Mouse (Mus musculus): ENCODE results near the gene Cic.
A peak's percentile ranks its signal among the peaks of the same experiment; 100 is the strongest.
"Not testable (repeated sequence)": the region's sequence is repeated elsewhere in the genome, so short reads cannot be mapped to it uniquely, and the experiment has no call there.

Cic gene

DNA sequence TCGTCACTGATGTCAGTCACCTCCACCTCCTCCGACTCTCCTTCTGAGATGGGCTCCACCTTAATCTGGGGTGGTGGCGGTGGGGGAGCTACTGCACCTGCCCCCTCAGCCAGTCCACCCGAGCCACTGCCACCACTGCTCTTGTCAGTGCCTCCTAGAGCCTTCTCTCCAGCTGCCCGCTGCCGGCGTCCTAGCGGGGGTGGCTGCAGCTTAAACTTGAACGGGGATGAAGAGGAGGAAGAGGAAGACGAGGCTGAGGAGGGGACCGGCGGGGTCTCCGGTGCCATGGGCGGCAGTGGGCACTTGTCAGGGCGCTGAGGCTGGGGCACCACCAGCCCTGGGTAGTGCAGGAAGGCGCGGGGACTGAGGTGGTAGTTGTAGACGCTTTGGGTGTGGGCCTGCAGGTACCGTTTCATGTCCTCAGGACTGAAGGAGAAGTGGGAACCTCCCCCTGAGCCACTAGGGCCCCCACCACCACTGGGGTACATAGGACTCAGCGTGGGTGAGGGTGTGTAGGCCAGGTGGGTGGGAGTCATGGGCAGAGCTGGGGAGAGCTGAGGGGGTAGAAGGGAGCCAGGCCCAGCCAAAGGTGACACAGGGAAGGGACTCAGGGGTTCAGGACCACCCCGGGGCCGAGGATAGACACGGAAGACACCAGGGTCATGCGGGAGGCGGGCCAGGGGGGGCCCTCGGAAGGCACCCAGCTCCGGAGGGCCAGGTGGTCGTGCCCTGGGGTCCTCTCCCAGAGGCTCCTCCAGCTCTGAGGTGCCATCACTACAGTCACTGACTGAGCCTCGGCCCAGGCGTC, 22.7 kb upstream of the Cic start:
- no peak for DNase-seq (ENCODE audit: low spot score)

DNA sequence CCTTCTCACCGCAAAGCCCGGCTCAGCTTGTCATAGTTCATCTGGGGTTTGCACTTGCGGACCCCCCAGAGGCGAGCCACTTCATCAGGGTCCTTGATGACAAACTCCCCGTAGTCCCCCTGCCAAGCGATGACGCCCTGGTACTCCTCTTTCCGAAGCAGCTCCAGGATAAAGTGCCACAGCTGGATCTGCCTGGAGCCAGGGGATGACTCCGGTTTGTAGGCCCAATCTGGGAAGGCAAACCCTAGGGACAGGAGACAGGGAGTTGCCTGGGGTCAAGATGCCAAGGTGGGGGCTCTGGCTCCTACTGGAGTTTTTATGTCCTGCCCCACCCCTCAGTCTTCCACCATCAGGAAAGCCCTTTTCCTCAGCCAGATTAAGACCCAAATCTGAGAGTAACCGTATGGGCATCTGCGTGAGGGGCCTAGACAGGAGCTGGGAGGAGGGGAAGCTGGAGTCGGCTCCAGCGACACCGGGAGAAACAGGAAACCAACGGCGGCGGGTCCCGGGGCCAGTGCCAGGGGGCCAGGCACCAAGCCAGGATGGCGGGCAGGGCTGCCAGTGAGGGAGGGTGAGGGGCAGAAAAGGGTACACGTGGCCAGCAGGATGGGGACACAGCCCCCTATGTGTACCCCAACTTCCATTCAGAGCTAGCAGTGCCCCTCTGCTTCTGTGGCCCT, 21.3 kb upstream of the Cic start:
- no peak for DNase-seq (ENCODE audit: low spot score)

DNA sequence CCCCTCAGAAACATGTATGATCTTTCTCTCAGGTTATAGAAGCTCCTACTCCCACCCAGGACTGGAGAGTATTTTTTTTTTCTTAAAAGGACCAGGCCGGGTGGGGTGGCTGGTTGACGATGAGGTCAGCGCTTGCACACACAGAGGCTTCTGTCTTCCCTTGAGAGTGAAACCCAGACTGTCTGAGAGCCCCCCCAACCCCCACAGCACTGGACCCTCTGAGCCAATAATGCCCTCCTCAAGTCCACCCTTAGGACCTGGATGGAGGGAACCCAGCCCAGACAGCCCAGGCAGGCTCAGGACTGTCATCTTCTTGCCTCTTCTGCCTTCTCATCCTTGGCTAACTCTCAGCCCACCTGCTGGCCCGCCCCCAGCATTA, 20.8 kb upstream of the Cic start:
- DNase-seq (ENCODE audit: low spot score): no peak

DNA sequence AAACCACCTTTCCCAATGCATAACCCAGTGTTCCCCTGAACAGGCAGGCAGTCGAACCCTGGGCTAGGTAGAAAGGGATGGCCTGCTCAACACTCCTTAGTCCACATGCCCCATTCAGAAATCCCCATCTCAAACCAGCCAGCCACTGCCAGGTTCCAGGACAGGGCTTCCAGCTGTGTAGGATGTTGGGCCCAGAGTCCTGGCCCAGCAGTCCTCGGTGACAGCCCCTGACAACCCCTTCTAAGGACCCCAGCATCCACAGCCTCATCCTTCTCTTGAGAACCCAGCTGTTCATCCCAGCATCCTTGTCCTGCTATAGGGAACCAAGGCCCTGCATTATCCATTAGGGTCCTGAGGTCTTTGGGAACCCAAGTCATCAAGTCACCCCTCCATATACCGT, 20.0 kb upstream of the Cic start:
- DNase-seq (ENCODE audit: low spot score): no peak

DNA sequence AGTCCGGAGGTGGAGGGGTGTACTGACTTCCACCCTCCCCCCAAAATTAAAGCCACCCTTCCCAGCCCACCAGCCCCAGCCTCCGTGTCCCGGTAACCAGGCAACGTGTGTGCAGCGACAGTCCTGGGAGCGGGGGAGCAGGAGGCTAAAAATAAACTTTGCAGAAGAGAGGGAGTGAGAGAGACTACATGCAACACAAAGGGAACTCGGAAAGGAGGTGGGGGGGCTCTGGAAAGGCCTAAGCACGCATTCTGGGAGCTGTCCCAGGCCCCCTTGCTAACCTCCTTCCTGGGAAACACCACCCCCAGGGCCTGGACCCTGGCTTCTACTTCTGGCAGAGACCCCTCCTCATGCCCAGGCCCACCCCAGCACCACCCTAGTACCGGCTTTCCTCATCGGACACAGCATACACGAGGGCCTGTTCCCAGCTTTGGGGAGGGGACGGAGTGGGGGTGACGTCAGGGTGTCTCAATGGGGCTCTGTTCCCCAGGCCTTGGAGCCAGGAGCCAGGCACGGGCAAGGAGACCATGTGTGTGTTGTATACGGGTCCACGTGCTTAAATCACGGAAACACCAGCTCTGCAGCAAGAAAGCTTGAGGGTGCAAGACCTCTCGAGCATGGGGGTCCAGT, 19.4 kb upstream of the Cic start:
- no peak for DNase-seq (ENCODE audit: low spot score)

DNA sequence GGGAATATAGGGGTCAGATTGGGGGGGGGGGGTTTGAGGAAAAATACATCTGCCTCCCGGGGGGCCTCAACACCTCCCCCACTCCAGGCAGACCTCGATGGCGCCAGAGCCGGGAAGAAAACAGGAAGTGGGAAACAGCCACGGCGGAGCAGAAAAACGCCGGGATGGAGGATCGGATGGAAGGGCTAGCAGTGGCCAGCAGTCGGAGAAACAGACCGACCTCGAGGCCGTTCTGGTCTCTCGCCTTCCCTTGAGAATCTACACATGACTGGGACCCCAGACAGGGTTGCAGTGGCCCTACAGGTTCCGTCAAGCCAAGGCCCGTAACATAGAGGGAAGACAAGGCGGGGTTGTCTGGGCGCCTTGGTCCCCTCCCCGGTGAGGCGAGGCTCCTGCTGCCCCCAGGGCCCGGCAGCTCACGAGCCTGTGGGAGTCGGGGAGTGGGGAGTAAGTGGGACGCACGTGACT, 18.6 kb upstream of the Cic start:
- DNase-seq (ENCODE audit: low spot score): peak; percentile 52

DNA sequence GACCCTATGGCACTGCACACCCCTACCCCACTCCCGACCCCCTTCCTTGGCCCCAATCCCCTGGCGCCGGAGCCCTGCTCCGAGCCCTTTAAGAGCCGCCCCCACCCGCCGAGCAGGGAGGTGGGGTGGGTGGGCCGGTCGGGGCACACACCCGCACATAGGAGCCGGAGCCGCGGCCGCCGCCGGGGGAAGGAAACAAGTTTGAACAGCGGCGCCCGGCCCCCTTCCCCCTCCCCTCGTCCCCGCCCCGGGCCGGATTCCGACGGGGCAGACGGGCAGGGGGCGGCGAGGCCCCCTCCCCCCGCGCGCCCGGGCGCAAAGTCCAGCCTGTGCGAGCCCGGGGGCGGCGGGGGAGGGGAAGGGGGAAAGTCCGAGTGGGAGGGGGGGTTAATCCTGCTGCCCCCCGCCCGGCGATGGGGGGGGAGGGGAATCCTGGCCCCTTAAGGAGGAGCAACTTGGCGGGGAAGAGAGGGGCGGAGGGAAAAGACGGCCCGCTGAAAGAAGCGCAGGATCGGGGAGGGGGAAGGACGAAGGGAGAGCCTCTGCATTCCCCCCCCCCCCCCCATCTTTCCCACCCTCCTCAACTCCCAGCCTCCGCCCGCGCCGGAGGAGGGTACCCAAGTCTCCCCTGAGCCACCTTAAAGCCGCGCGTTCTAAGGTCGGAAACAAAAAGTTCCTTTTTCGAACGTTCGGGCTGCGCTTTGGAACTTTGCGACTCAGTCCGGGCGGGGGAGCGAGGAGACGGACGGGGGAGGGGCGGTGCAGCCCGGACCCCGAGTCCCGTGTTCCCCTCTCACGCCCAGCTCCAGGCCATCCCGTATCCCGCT, 18.0 kb upstream of the Cic start:
- peak; percentile 57 for DNase-seq (ENCODE audit: low spot score)

DNA sequence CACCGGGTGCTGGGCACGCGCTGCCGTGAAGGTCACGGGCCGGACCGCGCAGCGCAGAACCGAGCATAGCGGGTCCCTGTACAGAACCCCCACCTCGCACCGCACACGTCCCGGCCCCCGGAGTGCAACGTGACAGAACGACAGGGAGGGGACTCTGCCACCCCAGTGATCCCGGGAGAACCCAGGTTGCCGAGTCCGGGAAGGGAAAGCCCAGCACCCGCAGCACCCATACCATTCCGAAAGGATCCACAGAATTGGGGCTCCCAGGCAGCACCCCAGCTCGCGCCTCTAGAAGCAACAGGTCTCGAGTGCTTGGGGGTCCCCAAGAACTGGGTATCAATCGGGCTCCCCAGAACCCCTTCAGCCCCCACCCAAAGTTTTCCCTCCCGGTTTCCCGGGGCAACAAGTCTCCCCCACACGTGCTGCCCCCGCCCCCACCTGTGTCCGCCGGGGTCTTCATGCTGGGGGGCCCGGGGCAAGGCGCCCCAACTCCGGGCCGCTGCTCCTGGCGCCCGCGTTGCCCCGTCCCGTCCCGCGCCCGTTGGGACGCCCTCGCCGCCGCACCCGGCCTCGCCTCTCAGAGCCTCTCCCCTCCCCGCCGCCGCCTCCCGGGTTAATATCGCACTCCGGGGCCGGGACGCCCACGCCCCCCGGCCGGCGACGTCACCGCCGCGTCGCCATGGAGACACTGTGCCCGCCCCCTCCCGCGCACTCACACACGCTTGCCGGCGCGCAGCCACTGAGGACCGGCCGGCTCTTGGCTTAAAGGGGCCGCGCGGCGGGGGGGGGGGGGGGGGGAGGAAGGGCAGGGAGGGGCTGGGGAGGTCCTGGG, 17.1 kb upstream of the Cic start, which contains the start of gene Erf:
TSS of gene Erf (minus strand) at position 621 of the 832 bp plus-strand sequence.
- DNase-seq (ENCODE audit: low spot score): peak; percentile 94

DNA sequence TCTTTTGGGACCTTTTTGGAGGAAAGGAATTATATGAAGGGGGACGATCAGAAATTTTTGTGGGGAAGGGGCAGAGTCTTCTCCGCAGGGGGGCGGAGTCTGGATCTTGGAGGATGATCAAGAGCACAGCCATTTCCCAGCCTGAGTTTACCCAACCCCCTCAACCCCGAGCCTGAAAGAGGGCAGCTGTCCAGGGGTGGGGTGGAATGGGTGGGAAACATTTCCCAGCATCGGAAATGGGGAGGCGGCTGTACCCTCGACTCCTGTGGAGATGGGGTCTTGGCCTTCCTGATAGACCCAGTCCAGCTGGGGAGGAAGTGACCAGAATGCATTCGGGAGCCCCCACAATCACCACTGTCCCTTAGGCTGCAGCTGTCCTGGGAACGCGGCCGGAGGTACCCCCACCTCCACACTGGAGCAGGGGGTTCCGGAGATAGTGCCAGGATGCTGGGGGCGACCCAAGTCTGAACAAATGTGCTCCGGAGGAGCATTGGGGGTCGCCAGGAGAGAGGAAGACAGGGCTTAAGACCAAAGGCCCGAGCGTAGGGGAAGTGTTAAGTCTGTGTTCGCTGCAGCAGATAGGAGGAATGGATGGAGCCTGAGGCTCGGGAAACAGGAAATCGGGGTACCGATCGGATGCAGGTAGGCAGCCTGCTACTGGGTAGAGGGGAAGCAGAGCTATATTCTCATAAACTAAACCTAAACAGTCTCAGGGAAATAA, 16.3 kb upstream of the Cic start:
- DNase-seq (ENCODE audit: low spot score): peak; percentile 48

DNA sequence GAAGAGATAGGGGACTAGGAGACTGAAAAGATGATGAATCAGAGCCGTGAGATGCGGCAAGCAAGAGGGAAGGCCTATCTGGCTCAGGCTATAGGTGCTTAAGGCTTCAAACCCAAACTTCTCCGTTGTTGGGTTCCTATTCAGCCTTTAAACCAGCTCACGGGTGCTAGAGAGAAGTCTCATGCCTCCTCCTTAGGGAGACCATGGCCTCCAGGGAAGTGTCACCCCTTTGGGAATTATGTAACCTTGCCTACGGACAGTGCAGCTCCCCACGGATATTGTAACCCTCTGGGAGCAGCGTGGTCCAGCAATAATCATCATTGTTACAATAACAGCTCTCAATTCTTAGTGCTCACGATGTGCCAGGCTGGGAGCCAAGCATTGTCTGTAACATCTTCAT, 15.7 kb upstream of the Cic start:
- DNase-seq (ENCODE audit: low spot score): no peak

DNA sequence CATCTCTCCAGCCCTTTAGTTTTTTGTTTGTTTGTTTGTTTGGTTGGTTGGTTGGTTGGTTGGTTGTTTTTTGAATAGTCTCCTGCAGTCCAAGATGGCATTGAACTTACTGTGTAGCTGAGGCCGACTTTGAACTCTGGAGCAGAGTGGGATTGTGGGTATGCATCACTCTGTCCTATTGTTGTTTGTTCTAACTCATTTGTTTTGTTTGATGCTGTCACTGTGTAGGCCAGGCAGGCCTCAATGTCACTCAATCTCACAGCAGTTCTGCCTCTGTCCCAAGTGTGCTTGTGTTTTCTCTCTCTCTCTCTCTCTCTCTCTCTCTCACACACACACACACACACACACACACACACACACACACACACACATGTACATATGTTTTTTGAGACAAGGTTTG, 5.6 kb upstream of the Cic start:
- DNase-seq (ENCODE audit: low spot score): no peak

DNA sequence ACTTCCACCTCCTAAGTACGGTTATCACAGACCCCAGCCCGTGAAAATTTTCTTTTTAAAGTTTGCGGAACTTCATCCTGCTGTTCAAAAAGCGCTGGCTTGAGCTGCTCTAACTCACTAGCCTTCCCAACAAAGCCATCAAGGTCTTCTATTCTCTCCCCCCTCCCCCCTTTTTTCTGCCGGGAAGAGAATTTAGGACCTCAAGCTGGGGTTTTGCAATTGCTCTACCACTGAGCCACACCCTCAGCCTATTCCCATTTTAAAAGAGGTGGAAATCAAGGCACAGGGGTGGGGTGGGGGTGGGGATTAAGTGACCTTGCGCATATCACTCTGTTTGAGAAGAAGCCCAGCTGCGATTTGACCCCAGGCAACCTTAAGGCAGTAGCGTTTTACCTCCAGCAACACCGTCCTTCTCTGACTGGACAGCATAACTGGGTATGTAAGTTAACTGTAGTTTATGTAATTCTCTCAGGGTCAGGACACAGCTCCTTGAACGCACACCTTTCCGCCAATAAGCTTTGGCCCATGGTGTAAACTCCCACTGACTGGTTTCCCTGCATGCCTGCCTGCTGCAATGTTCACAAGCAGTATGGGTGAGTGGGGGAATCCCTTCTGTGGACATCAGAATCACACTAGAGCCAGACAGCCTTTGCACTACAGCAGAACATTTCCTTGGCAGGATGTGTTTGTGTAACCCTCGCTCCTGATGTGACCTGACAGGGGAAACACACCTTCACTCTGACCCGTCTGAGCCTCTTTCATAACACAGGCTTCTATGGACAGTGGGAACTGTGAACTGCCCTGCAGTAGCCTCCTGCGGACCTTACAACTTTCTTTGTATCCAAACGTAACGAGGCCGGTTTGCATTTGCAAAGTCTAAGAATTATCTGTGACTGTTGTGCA, 3.3 kb upstream of the Cic start:
- no peak for DNase-seq (ENCODE audit: low spot score)

DNA sequence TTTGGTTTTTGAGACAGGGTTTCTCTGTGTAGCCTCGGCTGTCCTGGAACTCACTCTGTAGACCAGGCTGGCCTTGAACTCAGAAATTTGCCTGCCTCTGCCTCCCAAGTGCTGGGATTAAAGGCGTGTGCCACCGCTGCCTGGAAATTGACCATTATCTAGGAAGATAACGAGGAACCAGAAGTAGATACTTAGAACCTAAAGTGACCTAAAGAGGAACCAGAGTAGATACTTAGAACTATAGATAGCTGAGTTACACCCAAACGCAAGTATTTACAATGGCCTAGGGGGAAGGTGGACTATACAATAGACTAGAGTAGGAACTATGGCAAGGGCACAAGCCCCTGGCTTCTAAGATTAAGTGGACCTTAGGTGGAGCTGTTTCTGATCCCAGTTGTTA, 1.8 kb upstream of the Cic start:
- DNase-seq (ENCODE audit: low spot score): not testable (repeated sequence)

DNA sequence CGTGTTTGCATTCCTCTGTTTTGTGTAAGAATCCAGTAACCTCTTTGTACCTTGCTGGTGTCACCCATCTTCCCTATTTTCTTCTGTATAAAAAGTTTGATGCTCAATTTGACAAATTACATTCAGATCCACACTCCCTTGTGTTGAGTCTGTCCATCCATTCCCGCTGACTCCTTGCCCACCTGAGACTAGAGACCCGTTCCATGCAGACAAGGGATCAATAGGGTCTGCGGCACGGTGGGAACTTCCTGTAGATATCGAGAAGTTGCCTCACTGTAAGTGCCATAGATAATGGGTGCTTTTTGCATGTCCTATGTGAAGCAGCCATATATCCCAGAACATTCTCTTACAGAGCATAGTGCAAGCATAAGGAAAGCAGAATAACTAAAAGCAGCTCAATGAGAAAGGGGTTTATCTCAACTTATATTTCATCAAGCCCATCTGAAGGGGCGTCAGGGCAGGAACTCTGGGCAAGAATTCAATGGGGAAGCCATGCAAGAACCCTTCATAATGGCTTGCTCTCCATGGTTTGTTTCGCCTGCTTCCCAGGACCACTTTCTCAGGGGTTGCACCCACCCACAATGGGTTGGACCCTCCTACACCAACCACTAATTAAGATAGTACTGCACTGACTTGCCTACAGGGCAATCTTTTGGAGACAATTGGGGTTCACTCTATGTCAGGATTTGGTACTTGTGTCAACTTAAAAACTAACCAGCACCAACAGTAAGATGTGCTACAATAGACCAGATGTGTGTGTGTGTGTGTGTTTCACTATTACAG, 1.1 kb upstream of the Cic start:
- no peak for DNase-seq (ENCODE audit: low spot score)

DNA sequence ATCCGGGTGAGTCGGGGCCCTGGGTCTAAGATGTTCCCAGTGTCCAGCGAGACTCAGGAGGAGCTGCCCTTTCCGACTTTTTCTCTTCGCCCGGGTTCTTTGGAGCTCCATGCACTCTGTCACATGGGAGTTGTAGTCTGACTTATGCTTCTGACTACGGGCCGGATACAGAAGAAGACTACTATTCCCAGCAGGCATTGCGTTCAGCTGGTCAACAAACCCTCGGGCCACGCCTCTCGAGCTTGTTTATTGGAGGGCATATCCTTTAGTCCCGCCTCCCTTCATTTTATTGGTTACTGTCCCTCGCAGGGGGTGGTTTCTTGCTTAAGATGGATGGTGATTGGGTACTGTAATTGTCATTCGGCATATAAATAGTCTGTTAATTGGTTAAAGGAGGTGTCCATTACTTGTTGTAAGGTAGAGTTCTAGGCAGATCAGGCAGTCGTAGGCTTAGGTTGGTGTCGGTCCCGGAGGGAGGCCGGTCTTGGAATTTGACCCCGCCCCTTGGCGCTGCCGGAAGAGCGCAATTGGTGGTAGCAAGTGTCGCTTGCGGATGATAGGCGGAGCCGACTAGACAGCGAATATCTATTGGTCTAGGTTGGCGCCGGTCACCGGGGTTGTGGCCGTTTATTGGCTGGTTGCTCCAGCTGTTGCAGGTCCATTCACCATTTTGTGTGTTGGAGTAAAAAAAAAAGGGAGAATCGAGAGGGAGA, 403 bp downstream of the Cic start:
- DNase-seq (ENCODE audit: low spot score): peak; percentile 98

DNA sequence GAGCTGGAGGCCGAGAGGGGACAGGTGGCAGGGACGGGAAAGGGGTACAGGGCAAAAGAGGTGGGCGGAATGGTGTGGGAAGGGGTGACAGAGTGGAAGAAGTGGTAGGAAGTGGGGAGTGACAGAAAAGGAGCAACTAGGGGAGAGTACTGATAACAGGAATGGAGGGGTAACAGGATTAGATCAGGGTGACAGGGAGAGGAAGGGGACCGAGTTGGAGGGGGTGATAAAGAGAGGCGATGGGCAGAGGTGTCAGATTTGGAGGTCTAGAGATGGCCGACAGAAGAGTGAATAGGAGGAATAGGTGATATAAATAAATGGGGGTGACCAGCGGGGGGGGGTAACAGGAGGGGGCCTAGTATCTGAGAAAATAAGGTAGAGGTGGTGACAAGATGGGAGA, 1.1 kb downstream of the Cic start:
- DNase-seq (ENCODE audit: low spot score): no peak

DNA sequence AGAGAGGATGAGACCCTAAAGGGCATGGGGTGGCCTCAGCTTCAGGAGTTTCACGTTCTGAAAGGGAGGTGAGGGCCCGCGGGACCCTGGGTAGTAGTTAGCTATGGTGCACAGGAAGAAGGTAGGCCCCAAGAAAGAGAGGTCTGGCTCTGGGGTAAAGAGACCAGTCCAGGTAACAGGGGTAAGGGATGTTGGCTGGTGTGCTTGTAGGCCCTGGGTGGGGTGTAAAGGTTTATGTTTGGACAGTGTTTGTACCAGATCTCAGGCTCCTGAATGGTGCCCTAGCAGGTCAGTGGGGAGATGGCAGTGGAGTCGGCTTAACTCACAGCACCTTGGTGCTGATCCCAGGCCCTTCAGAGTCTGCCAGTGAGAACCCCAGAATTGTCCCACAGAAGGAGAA, 1.5 kb downstream of the Cic start:
- peak; percentile 2 for DNase-seq (ENCODE audit: low spot score)

Measured in ovary, postnatal 10 days (tissue).